Mouse (Mus musculus): ENCODE results near the gene Eln. TPM values are rescaled to one million over a fixed set of nuclear protein-coding genes. Genes with fewer than 3 reads are reported as not detected.
A peak's percentile ranks its signal among the peaks of the same experiment; 100 is the strongest.

Eln gene
- polyA plus RNA-seq, 1 experiment from 2014 or later: 3.8 TPM

- Histone ChIP-seq H3K27me3 (ENCODE audit: control insufficient read depth, insufficient read depth, low read length) (no peaks in the 10 kb centered on the region), H3K27ac (replicated peaks; ENCODE audit: low read depth, low read length) (no peak overlapping the region), H3K36me3 (ENCODE audit: control insufficient read depth, insufficient read depth, low read length) (no peaks in the 10 kb centered on the region), H3K4me3 (ENCODE audit: low read depth, low read length) (no peak overlapping the region), H3K4me1 (ENCODE audit: control insufficient read depth, insufficient read depth, low read length) (peaks cover 16% of the 10 kb centered on the region), H3K9me3 (ENCODE audit: control insufficient read depth, low read length) (no peaks in the 10 kb centered on the region), H3K4me2 (ENCODE audit: low read depth, severe bottlenecking) (no peak overlapping the region), H3K9ac (ENCODE audit: low read length) (no peak overlapping the region)
- 87% methylated on average over 5 of the region's 5 CpGs for WGBS
- ATAC-seq (ENCODE audit: insufficient number of reproducible peaks, low FRiP score, low TSS enrichment, low read depth): no peak
- DNase-seq (ENCODE audit: low spot score): no peak
These were observed 69.6 kb downstream of the Eln start for GRCm38 (mm10) chr5:134677491-134677890.

- WGBS: 6% methylated on average over 14 of the region's 14 CpGs
- peak; percentile 73 for DNase-seq (ENCODE audit: low spot score)
- Histone ChIP-seq H3K9me3 (ENCODE audit: control insufficient read depth, low read length) (no peaks in the 10 kb centered on the region), H3K4me3 (ENCODE audit: low read depth, low read length) (peak overlapping the region; percentile 12), H3K4me1 (ENCODE audit: control insufficient read depth, insufficient read depth, low read length) (peaks cover 16% of the 10 kb centered on the region), H3K9ac (ENCODE audit: low read length) (peak overlapping the region; percentile 30), H3K4me2 (ENCODE audit: low read depth, severe bottlenecking) (peak overlapping the region; percentile 54), H3K27ac (replicated peaks; ENCODE audit: low read depth, low read length) (no peak overlapping the region), H3K36me3 (ENCODE audit: control insufficient read depth, insufficient read depth, low read length) (no peaks in the 10 kb centered on the region), H3K27me3 (ENCODE audit: control insufficient read depth, insufficient read depth, low read length) (no peaks in the 10 kb centered on the region)
- ATAC-seq (ENCODE audit: insufficient number of reproducible peaks, low FRiP score, low TSS enrichment, low read depth): peak; percentile 70
These were observed 71.0 kb downstream of the Eln start for GRCm38 (mm10) chr5:134675956-134676759.

DNA sequence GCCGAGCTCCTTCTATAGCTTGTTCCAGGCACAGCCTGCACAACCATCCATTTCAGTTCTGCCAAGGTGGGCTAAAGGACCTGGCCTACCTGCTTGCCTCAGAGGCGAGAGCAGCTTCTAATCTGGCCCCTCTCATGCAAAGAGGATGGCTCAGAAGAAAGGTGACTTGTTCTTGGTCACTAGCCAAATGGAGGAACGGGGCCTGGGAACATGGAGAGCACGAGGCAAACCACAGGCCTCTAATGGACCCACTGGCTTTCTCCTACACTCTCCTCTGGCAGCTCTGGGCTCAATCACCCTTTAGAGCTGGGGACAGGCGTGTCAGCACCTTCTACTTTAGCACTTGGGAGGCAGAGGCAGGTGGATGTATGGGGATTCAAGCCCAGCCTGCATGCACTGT, 72.1 kb downstream of the Eln start:
- Histone ChIP-seq H3K4me2 (ENCODE audit: low read depth, severe bottlenecking) (no peak overlapping the region), H3K4me3 (ENCODE audit: low read depth, low read length) (no peak overlapping the region), H3K9me3 (ENCODE audit: control insufficient read depth, low read length) (no peaks in the 10 kb centered on the region), H3K27me3 (ENCODE audit: control insufficient read depth, insufficient read depth, low read length) (no peaks in the 10 kb centered on the region), H3K9ac (ENCODE audit: low read length) (no peak overlapping the region), H3K27ac (replicated peaks; ENCODE audit: low read depth, low read length) (no peak overlapping the region), H3K36me3 (ENCODE audit: control insufficient read depth, insufficient read depth, low read length) (no peaks in the 10 kb centered on the region), H3K4me1 (ENCODE audit: control insufficient read depth, insufficient read depth, low read length) (peaks cover 16% of the 10 kb centered on the region)
- DNase-seq (ENCODE audit: low spot score) (no peak), ATAC-seq (ENCODE audit: insufficient number of reproducible peaks, low FRiP score, low TSS enrichment, low read depth) (no peak)
- WGBS: 75% methylated on average over 5 of the region's 5 CpGs

- ATAC-seq (ENCODE audit: insufficient number of reproducible peaks, low FRiP score, low TSS enrichment, low read depth) (no peak), DNase-seq (ENCODE audit: low spot score) (no peak)
- no peak overlapping the region for H3K27ac ChIP-seq (replicated peaks; ENCODE audit: low read depth, low read length)
- no peaks in the 10 kb centered on the region for H3K9me3 ChIP-seq (ENCODE audit: control insufficient read depth, low read length)
- no peak overlapping the region for H3K4me3 ChIP-seq (ENCODE audit: low read depth, low read length)
- H3K4me2 ChIP-seq (ENCODE audit: low read depth, severe bottlenecking): no peak overlapping the region
- peaks cover 16% of the 10 kb centered on the region for H3K4me1 ChIP-seq (ENCODE audit: control insufficient read depth, insufficient read depth, low read length)
- no peak overlapping the region for H3K9ac ChIP-seq (ENCODE audit: low read length)
- WGBS: 95% methylated on average over 6 of the region's 6 CpGs
- H3K36me3 ChIP-seq (ENCODE audit: control insufficient read depth, insufficient read depth, low read length): peaks cover 7% of the 10 kb centered on the region; the same call in 1 of the 2 replicates
- no peaks in the 10 kb centered on the region for H3K27me3 ChIP-seq (ENCODE audit: control insufficient read depth, insufficient read depth, low read length)
These were observed 74.5 kb downstream of the Eln start for GRCm38 (mm10) chr5:134672611-134673010.

GRCm38 (mm10) chr5:134672198-134672516, 75.0 kb downstream of the Eln start:
- H3K4me1 ChIP-seq (ENCODE audit: control insufficient read depth, insufficient read depth, low read length): peaks cover 16% of the 10 kb centered on the region
- H3K27me3 ChIP-seq (ENCODE audit: control insufficient read depth, insufficient read depth, low read length): no peaks in the 10 kb centered on the region
- H3K4me2 ChIP-seq (ENCODE audit: low read depth, severe bottlenecking): no peak overlapping the region
- no peak for ATAC-seq (ENCODE audit: insufficient number of reproducible peaks, low FRiP score, low TSS enrichment, low read depth)
- H3K9ac ChIP-seq (ENCODE audit: low read length): no peak overlapping the region
- DNase-seq (ENCODE audit: low spot score): no peak
- H3K4me3 ChIP-seq (ENCODE audit: low read depth, low read length): no peak overlapping the region
- peaks cover 7% of the 10 kb centered on the region; the same call in 1 of the 2 replicates for H3K36me3 ChIP-seq (ENCODE audit: control insufficient read depth, insufficient read depth, low read length)
- H3K27ac ChIP-seq (replicated peaks; ENCODE audit: low read depth, low read length): no peak overlapping the region
- no peaks in the 10 kb centered on the region for H3K9me3 ChIP-seq (ENCODE audit: control insufficient read depth, low read length)
- 91% methylated on average over 1 of the region's 1 CpGs for WGBS

DNA sequence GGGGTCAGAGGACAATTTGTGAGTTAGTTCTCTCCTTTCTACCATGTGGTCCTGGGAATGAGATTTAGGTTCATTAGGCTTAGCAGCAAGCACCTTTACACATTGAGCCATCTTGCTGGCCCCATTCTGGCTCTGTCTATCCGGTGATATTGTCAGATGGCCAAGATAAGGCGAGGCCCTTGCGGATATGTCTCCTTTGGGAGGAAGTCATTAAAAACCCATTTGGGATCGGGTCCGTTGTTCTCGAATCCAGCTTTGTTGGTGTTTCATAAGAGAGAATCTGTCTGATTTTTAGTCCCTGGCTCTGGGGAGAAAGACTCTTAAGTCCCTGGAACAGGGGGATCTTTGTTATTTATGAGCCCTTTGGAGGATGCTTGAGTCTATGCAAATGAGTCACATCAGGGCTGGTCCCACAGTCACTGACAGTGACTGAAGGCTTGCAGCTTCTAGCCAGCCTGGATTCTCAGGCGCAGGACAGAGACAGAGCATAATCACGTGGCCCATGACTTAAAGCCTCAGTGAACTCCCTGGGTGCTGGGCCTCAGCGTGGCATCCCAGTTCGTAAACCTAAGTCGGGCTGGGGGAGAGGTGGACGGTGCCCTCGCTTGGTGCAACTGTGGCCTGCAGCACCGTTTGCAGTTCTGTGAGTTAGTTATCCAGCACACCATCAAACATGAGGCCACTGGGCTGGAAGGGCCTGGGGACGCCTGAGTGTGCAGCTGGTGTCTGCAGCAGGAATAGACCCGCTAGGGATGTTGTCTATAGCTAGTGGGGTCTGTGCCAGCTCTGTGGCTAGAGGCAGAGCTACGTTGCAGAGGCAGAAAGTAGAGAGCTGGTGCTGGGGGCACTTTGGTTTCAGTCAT, 75.6 kb downstream of the Eln start:
- ATAC-seq (ENCODE audit: insufficient number of reproducible peaks, low FRiP score, low TSS enrichment, low read depth): no peak
- H3K9ac ChIP-seq (ENCODE audit: low read length): no peak overlapping the region

GRCm38 (mm10) chr5:134669001-134669708, 78.0 kb downstream of the Eln start:
- WGBS: 75% methylated on average over 20 of the region's 20 CpGs
- no peaks in the 10 kb centered on the region for H3K4me1 ChIP-seq (ENCODE audit: control insufficient read depth, insufficient read depth, low read length)
- H3K36me3 ChIP-seq (ENCODE audit: control insufficient read depth, insufficient read depth, low read length): peaks cover 7% of the 10 kb centered on the region; the same call in 1 of the 2 replicates
- no peak overlapping the region for H3K4me2 ChIP-seq (ENCODE audit: low read depth, severe bottlenecking)
- DNase-seq (ENCODE audit: low spot score) (no peak), ATAC-seq (ENCODE audit: insufficient number of reproducible peaks, low FRiP score, low TSS enrichment, low read depth) (no peak)
- no peak overlapping the region for H3K4me3 ChIP-seq (ENCODE audit: low read depth, low read length)
- no peaks in the 10 kb centered on the region for H3K27me3 ChIP-seq (ENCODE audit: control insufficient read depth, insufficient read depth, low read length)
- no peaks in the 10 kb centered on the region for H3K9me3 ChIP-seq (ENCODE audit: control insufficient read depth, low read length)
- H3K9ac ChIP-seq (ENCODE audit: low read length): no peak overlapping the region
- no peak overlapping the region for H3K27ac ChIP-seq (replicated peaks; ENCODE audit: low read depth, low read length)

More for the DNA sequence above, 75.6 kb downstream of the Eln start:
- no peak for DNase-seq (ENCODE audit: low spot score)
- WGBS: 75% methylated on average over 17 of the region's 17 CpGs
- H3K4me2 ChIP-seq (ENCODE audit: low read depth, severe bottlenecking): no peak overlapping the region
- no peak overlapping the region for H3K27ac ChIP-seq (replicated peaks; ENCODE audit: low read depth, low read length)
- H3K4me1 ChIP-seq (ENCODE audit: control insufficient read depth, insufficient read depth, low read length): peaks cover 13% of the 10 kb centered on the region
- peaks cover 7% of the 10 kb centered on the region; the same call in 1 of the 2 replicates for H3K36me3 ChIP-seq (ENCODE audit: control insufficient read depth, insufficient read depth, low read length)
- no peaks in the 10 kb centered on the region for H3K27me3 ChIP-seq (ENCODE audit: control insufficient read depth, insufficient read depth, low read length)
- no peaks in the 10 kb centered on the region for H3K9me3 ChIP-seq (ENCODE audit: control insufficient read depth, low read length)
- no peak overlapping the region for H3K4me3 ChIP-seq (ENCODE audit: low read depth, low read length)

- H3K4me1 ChIP-seq (ENCODE audit: control insufficient read depth, insufficient read depth, low read length): no peaks in the 10 kb centered on the region
- peak; percentile 69 for DNase-seq (ENCODE audit: low spot score)
- 35% methylated on average over 8 of the region's 8 CpGs for WGBS
- peaks cover 7% of the 10 kb centered on the region; the same call in 1 of the 2 replicates for H3K36me3 ChIP-seq (ENCODE audit: control insufficient read depth, insufficient read depth, low read length)
- ATAC-seq (ENCODE audit: insufficient number of reproducible peaks, low FRiP score, low TSS enrichment, low read depth): no peak
- H3K4me3 ChIP-seq (ENCODE audit: low read depth, low read length): no peak overlapping the region
- H3K9ac ChIP-seq (ENCODE audit: low read length): no peak overlapping the region
- H3K4me2 ChIP-seq (ENCODE audit: low read depth, severe bottlenecking): no peak overlapping the region
- no peak overlapping the region for H3K27ac ChIP-seq (replicated peaks; ENCODE audit: low read depth, low read length)
- H3K9me3 ChIP-seq (ENCODE audit: control insufficient read depth, low read length): no peaks in the 10 kb centered on the region
- no peaks in the 10 kb centered on the region for H3K27me3 ChIP-seq (ENCODE audit: control insufficient read depth, insufficient read depth, low read length)
These were observed 78.6 kb downstream of the Eln start for GRCm38 (mm10) chr5:134668495-134668894.

Data from limb, embryonic 11.5 days (tissue).